Mouse (Mus musculus): ENCODE measurements at regions not wholly inside any gene's neighbourhood (a gene's known extent, or its start where the extent isn't known, plus 50 kb on each side); places are given as distances from the start of the nearest gene placed in this dataset.

DNA sequence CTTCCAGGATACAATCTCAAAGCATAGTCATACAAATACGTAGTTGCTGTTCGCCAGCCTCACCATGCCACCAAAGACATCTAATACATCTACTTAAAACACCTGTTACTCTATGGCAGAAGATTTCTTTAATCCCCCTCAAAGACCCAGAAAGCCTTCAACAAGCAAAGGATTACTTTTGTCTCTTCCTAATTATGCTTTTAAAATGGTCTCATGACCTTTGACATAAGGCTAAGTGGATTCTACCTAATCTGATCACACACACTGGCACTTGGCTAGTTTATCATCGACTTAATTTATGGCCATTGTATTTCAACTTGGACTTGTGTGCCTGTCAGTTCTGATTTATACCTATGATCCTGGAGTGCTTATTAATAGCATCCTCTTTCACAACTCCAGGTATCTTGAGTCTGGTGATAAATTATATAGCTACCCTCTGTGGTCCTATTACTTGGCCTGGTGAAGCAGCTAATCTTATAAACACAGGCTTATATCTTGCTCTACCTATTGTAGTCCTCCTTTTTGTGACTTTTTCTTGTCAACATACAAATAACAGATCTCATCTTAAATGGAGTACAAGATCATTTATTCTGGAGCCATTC lies 568.6 kb upstream of the B3galt2 start:
- no peak for TF ChIP-seq CTCF (IDR thresholded peaks at IDR 0.05; ENCODE audit: low read depth, low read length)
- TF ChIP-seq EP300 (IDR thresholded peaks at IDR 0.05; ENCODE audit: insufficient read depth, low read depth, low read length): no peak
